ENCODE assay signal across 8 mouse cellular contexts in genomic region chr8:120404609-120405036, GRCm38 (mm10).
DNase-seq lines count a peak whose midpoint lies in the region; ATAC-seq and TF ChIP-seq lines count a peak whose summit lies in the region.

No protein-coding gene starts in this region.

- H3K9ac ChIP-seq in intestine, embryonic 14.5 days (ENCODE audit: low read length) = no peak overlapping the region
- H3K9ac ChIP-seq in intestine, embryonic 15.5 days = no peak overlapping the region
- H3K9ac ChIP-seq in ES-E14 (ENCODE audit: insufficient read depth, low read depth, low read length, poor library complexity, severe bottlenecking) = no peak overlapping the region; the same call in 1 of the 2 replicates

- TF ChIP-seq CTCF in cortical plate, adult 2 months (IDR thresholded peaks at IDR 0.05; ENCODE audit: extremely low read depth, insufficient read depth, low read length) = peak; percentile 46
- TF ChIP-seq CTCF in lung, adult 2 months (IDR thresholded peaks at IDR 0.05; ENCODE audit: insufficient read depth, low read length) = peak; percentile 67

- in situ Hi-C loops in ES-E14 (cut with MboI; ENCODE audit: low sequenced_read_pairs in 2 of 2, unreplicated experiment in 2 of 2) = loop anchor here in 1 of 2 experiments (10.0 kb wide), 1 partner anchor 120 kb away; no protein-coding TSS in a partner anchor

- no peaks in the 10 kb centered on the region for H3K36me3 ChIP-seq in intestine, embryonic 14.5 days (ENCODE audit: control insufficient read depth, insufficient read depth, low read length)
- no peaks in the 10 kb centered on the region for H3K36me3 ChIP-seq in intestine, embryonic 15.5 days
- H3K36me3 ChIP-seq in ES-E14 (ENCODE audit: control insufficient read depth, insufficient read depth, low read length, poor library complexity, severe bottlenecking) = no peaks in the 10 kb centered on the region

- no peak overlapping the region for H3K27ac ChIP-seq in intestine, embryonic 14.5 days (ENCODE audit: low read depth)
- no peak overlapping the region for H3K27ac ChIP-seq in intestine, embryonic 15.5 days
- no peak overlapping the region for H3K27ac ChIP-seq in ES-E14 (ENCODE audit: insufficient read depth, low read depth, low read length, poor library complexity, severe bottlenecking)
- no peak overlapping the region for H3K27ac ChIP-seq in cortical plate, adult 2 months (ENCODE audit: insufficient read depth, low read length)

- peaks cover 17% of the 10 kb centered on the region for H3K4me1 ChIP-seq in intestine, embryonic 14.5 days (replicated peaks; ENCODE audit: control insufficient read depth, insufficient read depth, low read length)
- H3K4me1 ChIP-seq in intestine, embryonic 15.5 days (replicated peaks) = peaks cover 34% of the 10 kb centered on the region
- peaks cover 6 to 22% of the 10 kb centered on the region in 2 experiments; a peak in 3 of 4 replicates for H3K4me1 ChIP-seq in ES-E14 (ENCODE audit: control insufficient read depth in 2 of 2, insufficient read depth in 2 of 2, low read length in 2 of 2, poor library complexity in 1 of 2)
- no peaks in the 10 kb centered on the region for H3K4me1 ChIP-seq in cortical plate, adult 2 months (ENCODE audit: control insufficient read depth, insufficient read depth, low read length)
- peaks cover 18% of the 10 kb centered on the region for H3K4me1 ChIP-seq in lung, adult 2 months (ENCODE audit: control insufficient read depth, insufficient read depth, low read length)

- no peak overlapping the region for H3K4me3 ChIP-seq in intestine, embryonic 14.5 days (ENCODE audit: low read depth, low read length)
- no peak overlapping the region for H3K4me3 ChIP-seq in intestine, embryonic 15.5 days (replicated peaks)
- H3K4me3 ChIP-seq in ES-E14 (ENCODE audit: insufficient read depth in 1 of 2, low read depth in 1 of 2, low read length in 2 of 2, poor library complexity in 1 of 2, severe bottlenecking in 1 of 2) = no peak overlapping the region
- H3K4me3 ChIP-seq in cortical plate, adult 2 months (ENCODE audit: insufficient read depth, low read length) = no peak overlapping the region
- H3K4me3 ChIP-seq in lung, adult 2 months (replicated peaks; ENCODE audit: extremely low read depth, low read depth, low read length) = no peak overlapping the region

- intact Hi-C loops in heart, postnatal 14 days (cut with DNase I) = no loop called here

- no peaks in the 10 kb centered on the region for H3K9me3 ChIP-seq in intestine, embryonic 14.5 days (ENCODE audit: control insufficient read depth, low read length)
- H3K9me3 ChIP-seq in intestine, embryonic 15.5 days = no peaks in the 10 kb centered on the region
- no peaks in the 10 kb centered on the region for H3K9me3 ChIP-seq in ES-E14 (ENCODE audit: control insufficient read depth, insufficient read depth, low read depth, low read length)

- no peak for TF ChIP-seq POLR2A in cortical plate, adult 2 months (IDR thresholded peaks at IDR 0.05; ENCODE audit: extremely low read depth, insufficient read depth, low read length)
- TF ChIP-seq POLR2A in lung, adult 2 months (IDR thresholded peaks at IDR 0.05; ENCODE audit: borderline replicate concordance, extremely low read depth, low read depth, low read length) = no peak

- H3K27me3 ChIP-seq in intestine, embryonic 14.5 days (replicated peaks; ENCODE audit: control insufficient read depth, insufficient read depth, low read length) = no peaks in the 10 kb centered on the region
- H3K27me3 ChIP-seq in intestine, embryonic 15.5 days (replicated peaks) = no peaks in the 10 kb centered on the region; the same call in 1 of the 2 replicates

- no peak overlapping the region for H3K4me2 ChIP-seq in intestine, embryonic 14.5 days (ENCODE audit: low read length)
- H3K4me2 ChIP-seq in intestine, embryonic 15.5 days (replicated peaks) = no peak overlapping the region

- DNase-seq in intestine, embryonic 14.5 days (ENCODE audit: low spot score) = peak; percentile 74
- peak; percentile 66 for DNase-seq in ES-E14 (ENCODE audit: low read depth, low spot score)
- peak; percentile 62 to 69 for DNase-seq in heart, postnatal 14 days
- DNase-seq in lung, adult 2 months = peak; percentile 71
- peak; percentile 58 to 72 for DNase-seq in spleen, postnatal 14 days (ENCODE audit: low spot score in 2 of 2)
- no peak for DNase-seq in right cerebral cortex, postnatal 10 days (ENCODE audit: low spot score in 2 of 2)

- WGBS in intestine, embryonic 14.5 days = 54% methylated on average over 7 of the region's 7 CpGs
- 57% methylated on average over 7 of the region's 7 CpGs for WGBS in intestine, embryonic 15.5 days
- WGBS in lung, adult 2 months = 57% methylated on average over 7 of the region's 7 CpGs

- no peak for ATAC-seq in intestine, embryonic 14.5 days (replicated peaks; ENCODE audit: low FRiP score, low TSS enrichment, low read depth)
- ATAC-seq in intestine, embryonic 15.5 days = no peak

TF ChIP-seq in ES-E14, 5 proteins besides CTCF, POLR2A, EP300 and RAD21:
- TF ChIP-seq ZC3H11A (IDR thresholded peaks at IDR 0.05; ENCODE audit: borderline replicate concordance, low read depth, low read length) (no peak), MAFK (IDR thresholded peaks at IDR 0.05; ENCODE audit: insufficient read depth, low read depth, low read length) (no peak), CHD2 (IDR thresholded peaks at IDR 0.05; ENCODE audit: low read depth, low read length) (no peak), ZNF384 (IDR thresholded peaks at IDR 0.05; ENCODE audit: low read depth, low read length) (no peak), HCFC1 (IDR thresholded peaks at IDR 0.05; ENCODE audit: borderline replicate concordance, insufficient read depth, low read length) (no peak)

Comparison
In these comparisons a context has a peak if more than half of its experiments do, and no peak if none do; other contexts are left out.
1. DNase-seq: peak in intestine, embryonic 14.5 days (single experiment), ES-E14 (single experiment), heart, postnatal 14 days (2 of 2), lung, adult 2 months (single experiment) and spleen, postnatal 14 days (2 of 2); none in right cerebral cortex, postnatal 10 days (0 of 2).